ENCODE assay signal across 24 mouse cellular contexts in the genomic region with DNA sequence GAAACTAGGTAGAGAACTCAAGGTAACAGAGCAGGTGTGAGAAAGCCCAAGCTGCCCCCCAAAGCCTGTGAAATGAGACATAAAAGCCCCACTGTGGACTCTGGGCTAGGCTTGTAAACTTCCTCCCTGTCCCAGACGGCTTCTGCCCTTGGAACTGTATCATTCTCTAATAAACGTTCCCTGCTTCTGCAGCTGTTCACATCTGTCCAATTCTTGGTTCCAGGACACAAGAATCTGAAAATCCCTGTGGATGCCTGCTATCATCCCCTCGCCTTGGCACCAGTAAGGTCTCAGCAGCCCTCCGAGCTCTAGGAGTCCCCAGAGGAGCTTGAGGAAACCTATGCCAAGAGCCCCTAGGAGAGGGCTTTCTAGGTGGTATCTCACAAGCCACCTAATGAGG.
A peak's percentile ranks its signal among the peaks of the same experiment; 100 is the strongest.
DNase-seq lines count a peak whose midpoint lies in the region; ATAC-seq and TF ChIP-seq lines count a peak whose summit lies in the region.
"Had no signal": no experiment of that assay in that cellular context is flagged by ENCODE, and none has a peak within 500 bp of the region (broad histone marks: within the 10 kb centered on the region; RNA-seq: fewer than 3 reads in every experiment).

No protein-coding gene starts in this region.

- H3K27ac ChIP-seq in heart, embryonic 11.5 days (ENCODE audit: low read depth, low read length), result no peak overlapping the region
- peak overlapping the region; percentile 13; the same call in 1 of the 2 replicates for H3K27ac ChIP-seq in hindbrain, embryonic 13.5 days
- H3K27ac ChIP-seq in hindbrain, postnatal 0 days, result no peak overlapping the region
- H3K27ac ChIP-seq in midbrain, embryonic 15.5 days, result peak overlapping the region; percentile 62; the same call in 1 of the 2 replicates
- no peak overlapping the region for H3K27ac ChIP-seq in midbrain, embryonic 13.5 days
- H3K27ac ChIP-seq: embryonic facial prominence, embryonic 12.5 days; embryonic facial prominence, embryonic 15.5 days; gastrocnemius, adult 2 months; heart, adult 2 months; heart, embryonic 15.5 days; hindbrain, embryonic 15.5 days; intestine, embryonic 15.5 days had no signal

- WGBS in heart, embryonic 11.5 days (ENCODE audit: insufficient replicate concordance), result 82% methylated on average over 4 of the region's 4 CpGs
- 80% methylated on average over 4 of the region's 4 CpGs for WGBS in hindbrain, embryonic 13.5 days
- WGBS in hindbrain, postnatal 0 days, result 80% methylated on average over 4 of the region's 4 CpGs
- 76% methylated on average over 4 of the region's 4 CpGs for WGBS in midbrain, embryonic 15.5 days
- 94% methylated on average over 4 of the region's 4 CpGs for WGBS in midbrain, embryonic 13.5 days

- H3K4me3 ChIP-seq in heart, embryonic 11.5 days (ENCODE audit: low read depth, low read length), result no peak overlapping the region
- H3K4me3 ChIP-seq in hindbrain, embryonic 13.5 days, result no peak overlapping the region
- H3K4me3 ChIP-seq in hindbrain, postnatal 0 days (ENCODE audit: low read length), result no peak overlapping the region
- no peak overlapping the region for H3K4me3 ChIP-seq in midbrain, embryonic 15.5 days
- no peak overlapping the region for H3K4me3 ChIP-seq in midbrain, embryonic 13.5 days (replicated peaks)
- H3K4me3 ChIP-seq: embryonic facial prominence, embryonic 12.5 days; embryonic facial prominence, embryonic 15.5 days; gastrocnemius, adult 2 months; heart, adult 2 months; heart, embryonic 15.5 days; hindbrain, embryonic 15.5 days; intestine, embryonic 15.5 days had no signal

- H3K9me3 ChIP-seq in heart, embryonic 11.5 days (replicated peaks; ENCODE audit: control insufficient read depth, low read length), result no peaks in the 10 kb centered on the region
- H3K9me3 ChIP-seq in hindbrain, embryonic 13.5 days, result no peaks in the 10 kb centered on the region
- H3K9me3 ChIP-seq in hindbrain, postnatal 0 days (ENCODE audit: low read length), result no peaks in the 10 kb centered on the region
- no peaks in the 10 kb centered on the region for H3K9me3 ChIP-seq in midbrain, embryonic 15.5 days
- no peaks in the 10 kb centered on the region for H3K9me3 ChIP-seq in midbrain, embryonic 13.5 days
- H3K9me3 ChIP-seq: embryonic facial prominence, embryonic 12.5 days; embryonic facial prominence, embryonic 15.5 days; heart, embryonic 15.5 days; hindbrain, embryonic 15.5 days; intestine, embryonic 15.5 days had no signal

- no peaks in the 10 kb centered on the region for H3K4me1 ChIP-seq in heart, embryonic 11.5 days (ENCODE audit: control insufficient read depth, insufficient read depth, low read length)
- H3K4me1 ChIP-seq in hindbrain, embryonic 13.5 days (replicated peaks), result peaks cover 21% of the 10 kb centered on the region
- H3K4me1 ChIP-seq in hindbrain, postnatal 0 days (ENCODE audit: insufficient read depth, low read length), result no peaks in the 10 kb centered on the region
- peaks cover 15% of the 10 kb centered on the region for H3K4me1 ChIP-seq in midbrain, embryonic 15.5 days
- peaks cover 18% of the 10 kb centered on the region for H3K4me1 ChIP-seq in midbrain, embryonic 13.5 days (replicated peaks)
- H3K4me1 ChIP-seq: embryonic facial prominence, embryonic 12.5 days; embryonic facial prominence, embryonic 15.5 days; heart, embryonic 15.5 days; intestine, embryonic 15.5 days had no signal

- no peak overlapping the region for H3K9ac ChIP-seq in heart, embryonic 11.5 days (ENCODE audit: low read depth, low read length)
- no peak overlapping the region for H3K9ac ChIP-seq in hindbrain, embryonic 13.5 days
- H3K9ac ChIP-seq in hindbrain, postnatal 0 days (replicated peaks; ENCODE audit: low read length), result no peak overlapping the region
- H3K9ac ChIP-seq in midbrain, embryonic 15.5 days, result no peak overlapping the region
- no peak overlapping the region for H3K9ac ChIP-seq in midbrain, embryonic 13.5 days (replicated peaks)
- H3K9ac ChIP-seq: embryonic facial prominence, embryonic 12.5 days; embryonic facial prominence, embryonic 15.5 days; forebrain, postnatal 0 days; heart, embryonic 15.5 days; hindbrain, embryonic 15.5 days; intestine, embryonic 15.5 days had no signal

- ATAC-seq in heart, embryonic 11.5 days (replicated peaks; ENCODE audit: insufficient number of reproducible peaks, low FRiP score, low TSS enrichment), result no peak
- ATAC-seq in hindbrain, embryonic 13.5 days (ENCODE audit: low FRiP score), result no peak
- ATAC-seq in hindbrain, postnatal 0 days, result no peak
- no peak for ATAC-seq in midbrain, embryonic 15.5 days (replicated peaks)
- ATAC-seq in midbrain, embryonic 13.5 days, result no peak
- ATAC-seq: CD4-positive, CD25-positive, alpha-beta regulatory T cell, adult 4 months; intestine, embryonic 15.5 days had no signal

- DNase-seq in heart, adult 8-10 months (ENCODE audit: low spot score), result peak; percentile 19
- DNase-seq in hindbrain, postnatal 0 days (ENCODE audit: low spot score), result no peak
- DNase-seq in ovary, postnatal 14 days (ENCODE audit: low spot score), result no peak
- DNase-seq: adrenal gland, adult 2 months; adrenal gland, postnatal 14 days; cerebellum, adult 11 months; cerebellum, adult 2 months; cerebellum, adult 9-11 months; cerebellum, postnatal 25 days; gastrocnemius, adult 2 months; gastrocnemius, postnatal 14 days; kidney, adult 11 months had no signal

- H3K36me3 ChIP-seq in heart, embryonic 11.5 days (ENCODE audit: control insufficient read depth, insufficient read depth, low read length), result no peaks in the 10 kb centered on the region
- peaks cover 32% of the 10 kb centered on the region for H3K36me3 ChIP-seq in hindbrain, embryonic 13.5 days
- H3K36me3 ChIP-seq in hindbrain, postnatal 0 days (ENCODE audit: insufficient read depth, low read length), result no peaks in the 10 kb centered on the region; the same call in none of the 2 replicates
- H3K36me3 ChIP-seq in midbrain, embryonic 15.5 days (replicated peaks), result no peaks in the 10 kb centered on the region
- peaks cover 3% of the 10 kb centered on the region; the same call in 1 of the 2 replicates for H3K36me3 ChIP-seq in midbrain, embryonic 13.5 days
- H3K36me3 ChIP-seq: embryonic facial prominence, embryonic 12.5 days; embryonic facial prominence, embryonic 15.5 days; intestine, embryonic 15.5 days had no signal

- no peak overlapping the region for H3K4me2 ChIP-seq in heart, embryonic 11.5 days
- no peak overlapping the region for H3K4me2 ChIP-seq in hindbrain, embryonic 13.5 days
- no peak overlapping the region for H3K4me2 ChIP-seq in hindbrain, postnatal 0 days (ENCODE audit: low read depth, low read length)
- H3K4me2 ChIP-seq in midbrain, embryonic 15.5 days, result no peak overlapping the region
- H3K4me2 ChIP-seq in midbrain, embryonic 13.5 days (replicated peaks), result no peak overlapping the region
- H3K4me2 ChIP-seq: embryonic facial prominence, embryonic 12.5 days; embryonic facial prominence, embryonic 15.5 days; heart, embryonic 15.5 days; hindbrain, embryonic 15.5 days; intestine, embryonic 15.5 days had no signal

- no peaks in the 10 kb centered on the region for H3K27me3 ChIP-seq in heart, embryonic 11.5 days (ENCODE audit: control insufficient read depth, insufficient read depth, low read length)
- H3K27me3 ChIP-seq in hindbrain, embryonic 13.5 days, result no peaks in the 10 kb centered on the region
- no peaks in the 10 kb centered on the region for H3K27me3 ChIP-seq in hindbrain, postnatal 0 days (ENCODE audit: insufficient read depth, low read length)
- H3K27me3 ChIP-seq in midbrain, embryonic 15.5 days (replicated peaks), result no peaks in the 10 kb centered on the region
- no peaks in the 10 kb centered on the region for H3K27me3 ChIP-seq in midbrain, embryonic 13.5 days
- H3K27me3 ChIP-seq: embryonic facial prominence, embryonic 12.5 days; embryonic facial prominence, embryonic 15.5 days; heart, embryonic 15.5 days; hindbrain, embryonic 15.5 days; intestine, embryonic 15.5 days had no signal

- TF ChIP-seq CTCF in hindbrain, postnatal 0 days (IDR thresholded peaks at IDR 0.05; ENCODE audit: low read depth), result no peak

Comparison
In these comparisons a context has a peak if more than half of its experiments do, and no peak if none do; other contexts are left out.
1. H3K27ac ChIP-seq: peak in hindbrain, embryonic 13.5 days (single experiment) and midbrain, embryonic 15.5 days (single experiment); none in heart, embryonic 11.5 days (single experiment), hindbrain, postnatal 0 days (single experiment) and midbrain, embryonic 13.5 days (single experiment).